Mouse (Mus musculus) forebrain, embryonic 11.5 days (tissue): ENCODE results near the gene Fam213a. TPM values are rescaled to one million over a fixed set of nuclear protein-coding genes. Genes with fewer than 3 reads are reported as not detected.

Source experiments
- ATAC-seq: fragments of 200-750 bp; cut with Nextera tagmentation; replicated peaks from 2 replicates; pipeline ENCODE4 v1.8.0; 2017; ENCODE audit warnings: moderate TSS enrichment; ENCODE audit not compliant: low FRiP score
- DNase-seq: peaks from one replicate; pipeline ENCODE4 v3.0.0-alpha.2; 2017; ENCODE audit warnings: low spot score
- H3K27ac ChIP-seq: fragments of 300-500 bp; sonication (generic); 2 replicates; pipeline ENCODE4 v1.5.1; 2014; ENCODE audit warnings: low read depth, low read length
- H3K27me3 ChIP-seq: fragments of 300-500 bp; sonication (generic); 2 replicates; pipeline ENCODE4 v1.6.1; 2014; ENCODE audit warnings: mild to moderate bottlenecking, low read length, mixed read lengths; ENCODE audit not compliant: control insufficient read depth, insufficient read depth
- H3K36me3 ChIP-seq: fragments of 300-500 bp; sonication (generic); 2 replicates; pipeline ENCODE4 v1.6.1; 2014; ENCODE audit warnings: mild to moderate bottlenecking, low read length, moderate library complexity, mixed read lengths; ENCODE audit not compliant: control insufficient read depth, insufficient read depth
- H3K4me1 ChIP-seq: fragments of 300-500 bp; sonication (generic); replicated peaks from 2 replicates; pipeline ENCODE4 v1.6.1; 2014; ENCODE audit warnings: low read length, mixed read lengths; ENCODE audit not compliant: control insufficient read depth, insufficient read depth
- H3K4me2 ChIP-seq: fragments of 300-500 bp; sonication (generic); 2 replicates; pipeline ENCODE4 v1.6.1; 2014; ENCODE audit warnings: low read depth, mild to moderate bottlenecking, low read length, moderate library complexity, mixed read lengths; ENCODE audit not compliant: severe bottlenecking
- H3K4me3 ChIP-seq: fragments of 300-500 bp; sonication (generic); 2 replicates; pipeline ENCODE4 v1.5.1; 2014; ENCODE audit warnings: low read depth, low read length
- H3K9ac ChIP-seq: fragments of 300-500 bp; sonication (generic); 2 replicates; pipeline ENCODE4 v1.6.1; 2014; ENCODE audit warnings: low read length
- H3K9me3 ChIP-seq: fragments of 300-500 bp; sonication (generic); 2 replicates; pipeline ENCODE4 v1.6.1; 2016; ENCODE audit warnings: low read length, mixed read lengths; ENCODE audit not compliant: control insufficient read depth
- WGBS: fragments of 180-500 bp; shearing (Covaris S2); extraction: QIAGEN DNeasy Blood & Tissue Kit; methylation state at CpG from one replicate; pipeline ENCODE4 v1.1.7; 2014; 5-methylcytosine and 5-hydroxymethylcytosine counted together
- polyA plus RNA-seq: library from polyadenylated mRNA; unstranded; fragments of >200 nt; fragmentation: Nextera tagmentation; extraction: Ambion mirVana; gene quantifications from 2 replicates; pipeline ENCODE4 v1.2.1, GENCODE M21; 2014

Gene Fam213a
- polyA plus RNA-seq, 1 experiment from 2014 or later, result 57.9 TPM

DNA sequence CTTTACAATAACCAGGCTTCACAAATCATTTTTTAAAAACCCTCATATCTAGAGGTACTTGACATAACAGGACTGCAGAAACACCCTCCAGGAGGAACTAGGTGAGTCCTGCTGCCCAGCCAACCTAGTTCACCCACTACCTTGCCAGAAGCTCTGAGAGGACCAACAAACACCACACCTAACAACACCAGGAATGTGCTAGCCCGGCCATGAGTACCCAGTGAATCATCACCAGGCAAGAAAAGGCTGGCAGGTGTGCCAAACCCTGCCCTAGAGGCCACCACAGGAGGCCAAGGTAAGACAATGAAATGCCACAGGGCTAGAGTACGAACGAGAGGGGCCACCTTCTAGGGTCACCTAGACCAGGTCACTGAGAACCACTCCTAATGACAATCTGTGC, 17.4 kb downstream of the Fam213a start:
- H3K36me3 ChIP-seq, result no peaks in the 10 kb centered on the region
- no peaks in the 10 kb centered on the region for H3K4me1 ChIP-seq
- H3K4me3 ChIP-seq, result no peak overlapping the region
- H3K27me3 ChIP-seq, result no peaks in the 10 kb centered on the region
- H3K9ac ChIP-seq, result no peak overlapping the region
- H3K27ac ChIP-seq, result no peak overlapping the region
- WGBS, result 71% methylated on average over 3 of the region's 3 CpGs
- ATAC-seq (no peak), DNase-seq (no peak)
- H3K4me2 ChIP-seq, result no peak overlapping the region
- no peaks in the 10 kb centered on the region for H3K9me3 ChIP-seq

DNA sequence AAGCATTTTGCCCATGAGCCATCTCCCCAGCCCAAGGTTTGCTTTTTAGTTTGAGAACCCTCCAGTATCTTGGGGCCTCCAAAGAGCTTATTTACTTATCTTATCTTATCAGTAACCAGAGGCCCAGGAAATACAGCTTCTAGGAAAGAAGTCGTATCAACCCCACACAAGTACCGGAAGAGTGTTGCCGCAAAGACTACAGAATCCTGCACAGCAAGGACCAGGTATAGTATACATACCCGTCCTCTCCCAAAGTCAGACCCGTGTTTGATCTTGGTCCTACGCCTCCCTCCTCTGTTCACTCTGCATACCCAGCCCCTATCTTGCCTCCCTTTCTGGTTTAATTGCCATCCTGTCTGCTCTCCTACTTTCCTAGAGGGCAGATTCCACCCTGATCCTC, 21.1 kb downstream of the Fam213a start:
- no peaks in the 10 kb centered on the region for H3K27me3 ChIP-seq
- no peaks in the 10 kb centered on the region for H3K4me1 ChIP-seq
- DNase-seq, result no peak
- no peak overlapping the region for H3K27ac ChIP-seq
- no peak overlapping the region for H3K4me3 ChIP-seq
- H3K9ac ChIP-seq, result no peak overlapping the region
- ATAC-seq, result no peak
- no peaks in the 10 kb centered on the region for H3K36me3 ChIP-seq
- no peaks in the 10 kb centered on the region for H3K9me3 ChIP-seq
- WGBS, result 92% methylated on average over 6 of the region's 6 CpGs
- no peak overlapping the region for H3K4me2 ChIP-seq

DNA sequence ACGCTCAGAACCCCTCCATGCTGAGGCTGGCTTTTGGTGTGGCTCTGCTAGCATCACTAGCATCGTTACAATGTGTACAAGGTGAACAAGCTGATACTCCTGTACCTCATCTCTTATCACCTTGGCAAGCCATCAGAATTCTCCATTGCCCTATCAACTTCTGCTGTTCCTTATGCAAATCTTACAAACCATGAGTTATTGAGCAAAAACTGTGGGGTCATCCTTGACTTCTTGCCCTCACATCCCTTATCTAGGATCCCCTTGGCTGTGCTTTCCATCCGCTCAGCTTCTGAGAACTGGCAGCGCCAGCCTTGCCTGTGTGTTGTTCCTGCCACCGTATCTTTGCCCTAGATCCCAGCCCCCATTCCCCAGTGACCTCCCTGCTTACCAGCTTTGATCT, 24.8 kb downstream of the Fam213a start:
- 87% methylated on average over 5 of the region's 5 CpGs for WGBS
- Histone ChIP-seq H3K9ac (no peak overlapping the region), H3K9me3 (no peaks in the 10 kb centered on the region), H3K27me3 (no peaks in the 10 kb centered on the region), H3K27ac (no peak overlapping the region), H3K4me1 (no peaks in the 10 kb centered on the region), H3K36me3 (no peaks in the 10 kb centered on the region), H3K4me2 (no peak overlapping the region), H3K4me3 (no peak overlapping the region)
- ATAC-seq (no peak), DNase-seq (no peak)

DNA sequence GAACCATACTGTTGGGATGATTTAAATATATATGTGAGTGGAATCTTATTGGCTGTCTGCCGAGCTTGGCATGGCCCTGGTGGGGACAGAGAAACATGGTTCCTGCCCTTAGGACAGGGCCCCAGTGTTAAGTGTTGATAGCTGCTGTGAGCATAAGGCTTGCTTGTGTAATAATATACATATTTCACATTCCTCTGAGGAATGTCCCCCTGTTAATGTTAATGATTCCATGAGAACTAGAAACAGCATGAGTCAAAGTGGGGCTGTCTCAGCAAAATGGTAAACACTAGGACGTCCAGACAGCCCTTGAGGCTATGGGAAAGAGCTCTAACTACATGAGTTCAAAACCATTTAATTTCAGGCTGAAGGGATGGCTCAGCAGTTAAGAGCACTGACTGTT, 26.4 kb downstream of the Fam213a start:
- ATAC-seq, result no peak
- no peaks in the 10 kb centered on the region for H3K27me3 ChIP-seq
- 87% methylated on average over 2 of the region's 2 CpGs for WGBS

DNA sequence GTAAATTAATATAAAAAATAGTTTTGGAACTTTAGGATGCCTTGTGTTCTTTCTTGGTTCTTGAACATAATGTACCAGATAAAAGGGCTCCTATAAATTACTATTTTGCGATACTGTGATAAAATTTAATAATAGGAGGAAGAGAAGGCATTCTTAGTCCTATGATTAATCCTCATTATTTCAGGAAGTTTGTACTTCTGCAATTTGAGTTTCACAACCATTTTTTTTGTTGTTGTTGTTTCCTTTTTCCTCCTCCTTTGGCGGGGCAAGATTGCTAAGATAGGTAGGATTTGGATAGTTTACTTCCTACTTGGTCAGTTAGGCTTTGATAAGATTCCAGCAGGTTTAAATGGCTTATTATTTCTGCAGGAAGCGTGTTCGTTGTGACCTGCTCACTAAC, 28.0 kb downstream of the Fam213a start:
- WGBS, result 89% methylated on average over 4 of the region's 4 CpGs
- Histone ChIP-seq H3K4me1 (no peaks in the 10 kb centered on the region), H3K4me3 (no peak overlapping the region), H3K27me3 (no peaks in the 10 kb centered on the region), H3K9me3 (no peaks in the 10 kb centered on the region), H3K36me3 (no peaks in the 10 kb centered on the region), H3K27ac (no peak overlapping the region), H3K9ac (no peak overlapping the region), H3K4me2 (no peak overlapping the region)
- DNase-seq (no peak), ATAC-seq (no peak)

More for the DNA sequence above, 26.4 kb downstream of the Fam213a start:
- DNase-seq, result no peak
- Histone ChIP-seq H3K36me3 (no peaks in the 10 kb centered on the region), H3K9me3 (no peaks in the 10 kb centered on the region), H3K4me2 (no peak overlapping the region), H3K9ac (no peak overlapping the region), H3K4me3 (no peak overlapping the region), H3K4me1 (no peaks in the 10 kb centered on the region), H3K27ac (no peak overlapping the region)

DNA sequence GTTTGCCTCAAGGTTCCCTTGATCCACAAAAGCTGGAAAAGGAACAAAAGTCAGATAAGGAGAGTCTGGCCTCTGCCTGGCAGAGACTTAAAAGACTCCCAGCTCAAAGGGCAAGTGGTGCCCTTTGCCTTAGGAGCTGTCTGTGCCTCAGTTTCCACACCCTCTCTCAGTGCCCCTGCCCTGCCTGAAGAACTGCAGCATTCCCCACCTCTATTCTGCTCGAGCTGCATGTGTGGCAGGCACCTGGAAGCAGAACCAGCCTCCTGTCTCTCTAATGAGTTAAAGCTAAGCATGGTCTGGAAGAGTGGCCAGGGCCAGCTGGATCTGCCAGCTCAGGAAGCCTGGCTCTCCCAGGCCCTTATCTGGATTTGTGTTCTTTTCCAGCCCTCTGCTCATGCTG, 33.9 kb downstream of the Fam213a start:
- no peak for DNase-seq
- no peak for ATAC-seq
- no peaks in the 10 kb centered on the region for H3K4me1 ChIP-seq
- 60% methylated on average over 1 of the region's 1 CpGs for WGBS
- H3K27ac ChIP-seq, result no peak overlapping the region
- no peak overlapping the region for H3K9ac ChIP-seq
- no peaks in the 10 kb centered on the region for H3K9me3 ChIP-seq
- H3K36me3 ChIP-seq, result no peaks in the 10 kb centered on the region
- no peaks in the 10 kb centered on the region for H3K27me3 ChIP-seq
- no peak overlapping the region for H3K4me3 ChIP-seq
- no peak overlapping the region for H3K4me2 ChIP-seq

DNA sequence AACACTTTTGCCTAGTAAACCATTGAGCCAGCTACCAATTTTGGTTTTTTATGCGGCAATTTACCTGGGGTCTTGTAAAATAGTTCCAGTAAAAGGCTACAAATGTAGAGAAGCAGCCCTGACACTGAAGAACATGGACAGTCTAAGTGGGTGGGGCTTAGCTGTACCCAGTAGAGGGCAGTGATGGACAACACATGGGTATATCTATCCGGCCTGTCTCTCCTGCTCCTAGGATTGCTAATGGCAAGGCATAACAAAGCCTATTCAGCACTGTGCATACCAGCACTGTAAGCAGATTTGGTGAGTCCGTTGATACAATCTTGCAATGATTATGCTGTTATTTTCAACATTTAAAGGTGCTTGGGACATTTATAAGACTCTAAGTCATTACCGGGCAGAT, 34.6 kb downstream of the Fam213a start:
- Histone ChIP-seq H3K4me3 (no peak overlapping the region), H3K27me3 (no peaks in the 10 kb centered on the region), H3K27ac (no peak overlapping the region), H3K9ac (no peak overlapping the region), H3K36me3 (no peaks in the 10 kb centered on the region), H3K4me1 (no peaks in the 10 kb centered on the region), H3K9me3 (no peaks in the 10 kb centered on the region), H3K4me2 (no peak overlapping the region)
- WGBS, result 45% methylated on average over 4 of the region's 4 CpGs
- peak; percentile 86 for ATAC-seq
- no peak for DNase-seq

DNA sequence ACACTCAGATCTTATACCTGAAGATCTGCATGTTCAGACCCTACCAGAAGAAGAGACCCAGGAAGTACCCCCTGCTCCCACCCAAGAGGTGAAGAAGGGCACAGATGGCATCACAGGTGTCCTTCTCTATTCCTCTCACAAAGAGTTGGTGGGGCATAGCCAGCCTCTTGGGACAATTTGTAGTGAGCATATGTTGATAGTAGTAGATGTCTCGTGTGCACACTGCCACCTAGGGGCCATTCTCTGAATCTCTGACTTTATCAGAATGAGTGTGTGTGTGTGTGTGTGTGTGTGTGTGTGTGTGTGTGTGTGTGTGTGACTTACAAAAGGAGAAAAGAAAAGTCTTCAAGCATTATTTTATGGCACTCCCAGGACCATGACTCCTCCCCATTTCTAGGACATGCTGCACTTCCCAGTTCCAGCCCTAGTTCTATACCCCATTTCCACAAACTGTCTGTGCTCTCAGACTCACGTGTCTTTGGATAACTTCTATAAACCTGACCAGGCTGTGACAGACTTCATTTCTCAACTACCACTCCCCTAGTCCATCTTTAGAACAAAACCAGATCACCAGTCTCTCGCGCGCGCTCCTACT, 38.4 kb downstream of the Fam213a start:
- DNase-seq (peak; percentile 77), ATAC-seq (peak; percentile 80)
- H3K9me3 ChIP-seq, result no peaks in the 10 kb centered on the region
- 70% methylated on average over 6 of the region's 6 CpGs for WGBS
- H3K4me2 ChIP-seq, result no peak overlapping the region
- H3K27me3 ChIP-seq, result no peaks in the 10 kb centered on the region
- H3K27ac ChIP-seq, result no peak overlapping the region
- H3K9ac ChIP-seq, result no peak overlapping the region
- H3K4me3 ChIP-seq, result no peak overlapping the region
- H3K36me3 ChIP-seq, result no peaks in the 10 kb centered on the region
- H3K4me1 ChIP-seq, result no peaks in the 10 kb centered on the region

DNA sequence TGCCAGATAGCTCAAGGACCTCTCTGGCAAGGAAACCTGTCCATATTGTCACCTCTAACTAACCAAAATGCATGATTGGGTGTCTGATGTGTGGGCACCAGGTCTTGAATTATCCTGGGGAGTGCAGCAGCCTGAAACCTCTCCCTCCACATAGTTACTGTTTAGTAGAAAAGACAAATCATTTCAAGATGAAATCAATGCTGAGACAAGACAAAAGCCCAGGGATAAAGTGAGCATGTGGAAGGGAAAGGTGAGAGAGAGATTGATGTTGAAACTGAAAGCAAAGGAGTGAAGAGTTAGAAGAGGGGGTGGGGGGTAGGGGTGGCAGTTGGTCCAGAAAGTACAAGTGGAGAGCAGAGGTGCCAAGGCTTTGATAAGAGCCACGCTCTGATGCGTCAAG, 45.5 kb downstream of the Fam213a start:
- H3K9ac ChIP-seq, result no peak overlapping the region; the same call in 1 of the 2 replicates
- H3K36me3 ChIP-seq, result no peaks in the 10 kb centered on the region
- H3K27me3 ChIP-seq, result no peaks in the 10 kb centered on the region
- peaks cover 18% of the 10 kb centered on the region for H3K4me1 ChIP-seq
- 71% methylated on average over 2 of the region's 2 CpGs for WGBS
- no peak for DNase-seq
- H3K4me2 ChIP-seq, result no peak overlapping the region; the same call in 1 of the 2 replicates
- no peak overlapping the region for H3K27ac ChIP-seq
- H3K4me3 ChIP-seq, result no peak overlapping the region
- H3K9me3 ChIP-seq, result no peaks in the 10 kb centered on the region
- no peak for ATAC-seq
